Comparison of ENCODE assay signal across 9 mouse cellular contexts in genomic region chr2:32095351-32096121, GRCm38 (mm10). TPM values are rescaled to one million over a fixed set of nuclear protein-coding genes. Genes with fewer than 3 reads are reported as not detected.
DNase-seq lines count a peak whose midpoint lies in the region; ATAC-seq and TF ChIP-seq lines count a peak whose summit lies in the region.
"Had no signal": no experiment of that assay in that cellular context is flagged by ENCODE, and none has a peak within 500 bp of the region (broad histone marks: within the 10 kb centered on the region; RNA-seq: fewer than 3 reads in every experiment).

Gene Plpp7, plus strand, starts transcription at chr2:32095528.

- TF ChIP-seq POLR2A in MEL (IDR thresholded peaks at IDR 0.05; ENCODE audit: control insufficient read depth in 1 of 2, insufficient read depth in 1 of 2, low read depth in 1 of 2, low read length in 2 of 2, poor library complexity in 1 of 2), result peak in 1 of 2 experiments; percentile 41; a peak in 1 of 4 replicates
- TF ChIP-seq POLR2A in cerebellum, adult 2 months (IDR thresholded peaks at IDR 0.05; ENCODE audit: borderline replicate concordance, insufficient read depth, low read length), result peak; percentile 81; the same call in 1 of the 2 replicates

- ATAC-seq in liver, embryonic 15.5 days (ENCODE audit: insufficient read depth), result peak; percentile 53
- ATAC-seq in neural tube, embryonic 11.5 days (ENCODE audit: insufficient read depth, low FRiP score, low TSS enrichment), result peak; percentile 81
- ATAC-seq: Patski had no signal

- peaks cover 2 to 26% of the 10 kb centered on the region in 2 experiments for H3K4me1 ChIP-seq in MEL (ENCODE audit: control insufficient read depth in 1 of 2, insufficient read depth in 2 of 2, low read length in 2 of 2)
- H3K4me1 ChIP-seq in cerebellum, adult 2 months (ENCODE audit: control insufficient read depth, insufficient read depth, low read length), result peaks cover 13% of the 10 kb centered on the region
- peaks cover 49% of the 10 kb centered on the region for H3K4me1 ChIP-seq in liver, embryonic 15.5 days (replicated peaks)
- peaks cover 10% of the 10 kb centered on the region; the same call in 1 of the 2 replicates for H3K4me1 ChIP-seq in neural tube, embryonic 11.5 days (ENCODE audit: control insufficient read depth, insufficient read depth, low read length)

- intact Hi-C loops in heart, postnatal 25 days (cut with DNase I), result no loop called here

- peak within 1 kb of the TSS; percentile 93 for H3K9ac ChIP-seq in MEL (ENCODE audit: control insufficient read depth, low read depth, low read length, poor library complexity, severe bottlenecking)
- peak within 1 kb of the TSS; percentile 35 for H3K9ac ChIP-seq in liver, embryonic 15.5 days
- H3K9ac ChIP-seq in neural tube, embryonic 11.5 days (ENCODE audit: low read length), result peak within 1 kb of the TSS; percentile 54

- H3K27me3 ChIP-seq in MEL (ENCODE audit: control insufficient read depth in 1 of 2, insufficient read depth in 2 of 2, low read length in 2 of 2), result no peaks in the 10 kb centered on the region
- no peaks in the 10 kb centered on the region for H3K27me3 ChIP-seq in cerebellum, adult 2 months (ENCODE audit: control insufficient read depth, insufficient read depth, low read length)
- no peaks in the 10 kb centered on the region for H3K27me3 ChIP-seq in liver, embryonic 15.5 days
- no peaks in the 10 kb centered on the region for H3K27me3 ChIP-seq in neural tube, embryonic 11.5 days (ENCODE audit: control insufficient read depth, insufficient read depth, low read length)

- peaks cover 0 to 17% of the 10 kb centered on the region in 2 experiments; a peak in 2 of 4 replicates for H3K36me3 ChIP-seq in MEL (ENCODE audit: control insufficient read depth in 1 of 2, insufficient read depth in 2 of 2, low read length in 2 of 2)
- no peaks in the 10 kb centered on the region for H3K36me3 ChIP-seq in liver, embryonic 15.5 days (replicated peaks)
- no peaks in the 10 kb centered on the region for H3K36me3 ChIP-seq in neural tube, embryonic 11.5 days (ENCODE audit: control insufficient read depth, insufficient read depth, low read length)

- peak; percentile 78 for DNase-seq in MEL (ENCODE audit: low read depth, low spot score)
- peak; percentile 86 to 87 for DNase-seq in cerebellum, adult 2 months
- DNase-seq in forelimb bud, embryonic 11.5 days (ENCODE audit: low read depth, low spot score), result peak; percentile 35
- peak; percentile 60 for DNase-seq in heart, postnatal 25 days (ENCODE audit: low spot score)
- DNase-seq in layer of hippocampus, adult 18-20 months (ENCODE audit: low spot score in 2 of 2), result peak; percentile 81 to 88
- DNase-seq in neural tube, embryonic 11.5 days (ENCODE audit: low spot score), result peak; percentile 81
- peak; percentile 51 for DNase-seq in urinary bladder, postnatal 14 days (ENCODE audit: low spot score)

- no peaks in the 10 kb centered on the region for H3K9me3 ChIP-seq in MEL (replicated peaks; ENCODE audit: insufficient read depth, low read length)
- H3K9me3 ChIP-seq in liver, embryonic 15.5 days (replicated peaks), result no peaks in the 10 kb centered on the region
- no peaks in the 10 kb centered on the region for H3K9me3 ChIP-seq in neural tube, embryonic 11.5 days (ENCODE audit: control insufficient read depth, low read length)

- TF ChIP-seq EP300 in MEL (IDR thresholded peaks at IDR 0.05; ENCODE audit: low read depth in 1 of 2, low read length in 2 of 2), result no peak

- no peak for TF ChIP-seq CTCF in MEL (IDR thresholded peaks at IDR 0.05 in 2 of 3, conservative IDR thresholded peaks at IDR 0.05 in 1 of 3; ENCODE audit: control insufficient read depth in 1 of 3, insufficient read depth in 1 of 3, low read depth in 2 of 3, low read length in 3 of 3, poor library complexity in 1 of 3, severe bottlenecking in 1 of 3)
- no peak for TF ChIP-seq CTCF in cerebellum, adult 2 months (IDR thresholded peaks at IDR 0.05; ENCODE audit: borderline replicate concordance, insufficient read depth, low read depth, low read length)

- peaks cover 5% of the 10 kb centered on the region; the same call in 1 of the 2 replicates for H3K79me2 ChIP-seq in MEL (ENCODE audit: control insufficient read depth, insufficient read depth, low read length, poor library complexity)

- H3K4me3 ChIP-seq in MEL (ENCODE audit: control insufficient read depth in 1 of 2, insufficient read depth in 1 of 2, low read depth in 2 of 2, low read length in 2 of 2), result peak within 1 kb of the TSS; percentile 66 to 85
- peak within 1 kb of the TSS; percentile 87 for H3K4me3 ChIP-seq in cerebellum, adult 2 months (replicated peaks; ENCODE audit: insufficient read depth, low read depth, low read length)
- peak within 1 kb of the TSS; percentile 34 for H3K4me3 ChIP-seq in liver, embryonic 15.5 days (replicated peaks)
- peak within 1 kb of the TSS; percentile 25 for H3K4me3 ChIP-seq in neural tube, embryonic 11.5 days (ENCODE audit: low read depth, low read length)

- no peak for TF ChIP-seq RAD21 in MEL (IDR thresholded peaks at IDR 0.05; ENCODE audit: low read depth, low read length)

- H3K4me2 ChIP-seq in liver, embryonic 15.5 days, result peak within 1 kb of the TSS; percentile 54
- peak within 1 kb of the TSS; percentile 58 for H3K4me2 ChIP-seq in neural tube, embryonic 11.5 days (ENCODE audit: low read depth)

- 1% methylated on average over 22 of the region's 22 CpGs for WGBS in cerebellum, adult 2 months
- WGBS in liver, embryonic 15.5 days (ENCODE audit: insufficient replicate concordance), result 56% methylated on average over 22 of the region's 22 CpGs
- WGBS in neural tube, embryonic 11.5 days, result 51% methylated on average over 22 of the region's 22 CpGs

- peak within 1 kb of the TSS; percentile 45 for H3K27ac ChIP-seq in MEL (ENCODE audit: control insufficient read depth, low read depth, low read length)
- peak within 1 kb of the TSS; percentile 88 for H3K27ac ChIP-seq in cerebellum, adult 2 months (ENCODE audit: insufficient read depth, low read length)
- peak within 1 kb of the TSS; percentile 61 for H3K27ac ChIP-seq in liver, embryonic 15.5 days (replicated peaks)
- H3K27ac ChIP-seq in neural tube, embryonic 11.5 days (ENCODE audit: low read depth, low read length), result peak within 1 kb of the TSS; percentile 78

TF ChIP-seq in MEL, 35 proteins besides CTCF, POLR2A, EP300 and RAD21:
- TF ChIP-seq RCOR1 (IDR thresholded peaks at IDR 0.05; ENCODE audit: low read depth, low read length), result no peak
- peak; percentile 91 for TF ChIP-seq SIN3A (IDR thresholded peaks at IDR 0.05; ENCODE audit: low read length)
- TF ChIP-seq ELF1 (IDR thresholded peaks at IDR 0.05; ENCODE audit: low read depth, low read length), result peak; percentile 56; the same call in 1 of the 2 replicates
- TF ChIP-seq MXI1 (IDR thresholded peaks at IDR 0.05; ENCODE audit: low read depth, low read length), result peak; percentile 67
- TF ChIP-seq TCF12 (IDR thresholded peaks at IDR 0.05; ENCODE audit: low read depth, low read length), result no peak; the same call in 1 of the 2 replicates
- peak; percentile 36; the same call in 1 of the 2 replicates for TF ChIP-seq TBP (IDR thresholded peaks at IDR 0.05; ENCODE audit: low read depth, low read length)
- TF ChIP-seq HCFC1 (IDR thresholded peaks at IDR 0.05; ENCODE audit: low read depth, low read length), result peak; percentile 97
- no peak for TF ChIP-seq ZMIZ1 (IDR thresholded peaks at IDR 0.05; ENCODE audit: low read depth, low read length)
- no peak for TF ChIP-seq ZNF384 (IDR thresholded peaks at IDR 0.05; ENCODE audit: low read depth, low read length)
- TF ChIP-seq USF2 (IDR thresholded peaks at IDR 0.05; ENCODE audit: borderline replicate concordance in 1 of 2, insufficient read depth in 1 of 2, low read depth in 1 of 2, low read length in 2 of 2), result no peak
- TF ChIP-seq MEF2A (IDR thresholded peaks at IDR 0.05; ENCODE audit: extremely low read depth, insufficient replicate concordance, low read depth, low read length, poor library complexity, severe bottlenecking), result 0 out of 2 replicates have a peak, but pooled peaks have one; percentile 32
- peak; percentile 78 for TF ChIP-seq KAT2A (conservative IDR thresholded peaks at IDR 0.05; ENCODE audit: low read depth, low read length)
- no peak for TF ChIP-seq POLR2AphosphoS5 (IDR thresholded peaks at IDR 0.05; ENCODE audit: borderline replicate concordance, low read depth, low read length)

RNA-seq across cellular contexts. Expression of gene Plpp7, which starts in this region (rescaled TPM):
- 7.3 and 7.6 TPM in 2 replicates for total RNA-seq in MEL (2012; rRNA removed)
- polyA plus RNA-seq in MEL (2012; ENCODE audit: insufficient read depth in 1 of 2, insufficient read length in 2 of 2, low read depth in 1 of 2, low replicate concordance in 2 of 2, missing spikeins in 1 of 2), result 10 to 100 TPM in 1 of 2 experiments, not detected in 1; 15.1 TPM
- 41.3 and 45.0 TPM in 2 replicates for polyA plus RNA-seq in cerebellum, adult 2 months (2012; rRNA removed)
- total RNA-seq in heart, postnatal 25 days (2021), result 10 to 100 TPM; 31.8 to 33.7 TPM
- 10 to 100 TPM; 24.1 to 26.1 TPM for total RNA-seq in layer of hippocampus, adult 18-20 months (2021)
- polyA plus RNA-seq in liver, embryonic 15.5 days (2015; fragmentation: Nextera tagmentation; extraction: Ambion mirVana), result 1.9 and 2.0 TPM in 2 replicates
- polyA plus RNA-seq in neural tube, embryonic 11.5 days (2014; fragmentation: Nextera tagmentation; extraction: Ambion mirVana), result 8.9 and 9.3 TPM in 2 replicates

Comparison
In these comparisons a context has a peak if more than half of its experiments do, and no peak if none do; other contexts are left out.
1. Peak in every context shown above with its lines: DNase-seq, ATAC-seq, H3K4me3 ChIP-seq and H3K27ac ChIP-seq.
2. DNase-seq: peak in every context shown above with its lines; median percentile 86 in cerebellum, adult 2 months; 84 in layer of hippocampus, adult 18-20 months; 81 in neural tube, embryonic 11.5 days; 78 in MEL; 60 in heart, postnatal 25 days; 51 in urinary bladder, postnatal 14 days; 35 in forelimb bud, embryonic 11.5 days.
3. H3K4me3 ChIP-seq: peak in every context shown above with its lines; median percentile 87 in cerebellum, adult 2 months; 76 in MEL; 34 in liver, embryonic 15.5 days; 25 in neural tube, embryonic 11.5 days.
4. H3K9ac ChIP-seq: peak in every context shown above with its lines; median percentile 93 in MEL; 54 in neural tube, embryonic 11.5 days; 35 in liver, embryonic 15.5 days.